Mouse (Mus musculus) forebrain, embryonic 11.5 days (tissue): ENCODE data around the gene Pla2g7. TPM values are rescaled to one million over a fixed set of nuclear protein-coding genes. Genes with fewer than 3 reads are reported as not detected.

Experiments used
- ATAC-seq: fragments of 200-750 bp; cut with Nextera tagmentation; replicated peaks from 2 replicates; pipeline ENCODE4 v1.8.0; 2017; ENCODE audit warnings: moderate TSS enrichment; ENCODE audit not compliant: low FRiP score
- DNase-seq: peaks from one replicate; pipeline ENCODE4 v3.0.0-alpha.2; 2017; ENCODE audit warnings: low spot score
- H3K27ac ChIP-seq: fragments of 300-500 bp; sonication (generic); 2 replicates; pipeline ENCODE4 v1.5.1; 2014; ENCODE audit warnings: low read depth, low read length
- H3K27me3 ChIP-seq: fragments of 300-500 bp; sonication (generic); 2 replicates; pipeline ENCODE4 v1.6.1; 2014; ENCODE audit warnings: mild to moderate bottlenecking, low read length, mixed read lengths; ENCODE audit not compliant: control insufficient read depth, insufficient read depth
- H3K36me3 ChIP-seq: fragments of 300-500 bp; sonication (generic); 2 replicates; pipeline ENCODE4 v1.6.1; 2014; ENCODE audit warnings: mild to moderate bottlenecking, low read length, moderate library complexity, mixed read lengths; ENCODE audit not compliant: control insufficient read depth, insufficient read depth
- H3K4me1 ChIP-seq: fragments of 300-500 bp; sonication (generic); replicated peaks from 2 replicates; pipeline ENCODE4 v1.6.1; 2014; ENCODE audit warnings: low read length, mixed read lengths; ENCODE audit not compliant: control insufficient read depth, insufficient read depth
- H3K4me2 ChIP-seq: fragments of 300-500 bp; sonication (generic); 2 replicates; pipeline ENCODE4 v1.6.1; 2014; ENCODE audit warnings: low read depth, mild to moderate bottlenecking, low read length, moderate library complexity, mixed read lengths; ENCODE audit not compliant: severe bottlenecking
- H3K4me3 ChIP-seq: fragments of 300-500 bp; sonication (generic); 2 replicates; pipeline ENCODE4 v1.5.1; 2014; ENCODE audit warnings: low read depth, low read length
- H3K9ac ChIP-seq: fragments of 300-500 bp; sonication (generic); 2 replicates; pipeline ENCODE4 v1.6.1; 2014; ENCODE audit warnings: low read length
- H3K9me3 ChIP-seq: fragments of 300-500 bp; sonication (generic); 2 replicates; pipeline ENCODE4 v1.6.1; 2016; ENCODE audit warnings: low read length, mixed read lengths; ENCODE audit not compliant: control insufficient read depth
- WGBS: fragments of 180-500 bp; shearing (Covaris S2); extraction: QIAGEN DNeasy Blood & Tissue Kit; methylation state at CpG from one replicate; pipeline ENCODE4 v1.1.7; 2014; 5-methylcytosine and 5-hydroxymethylcytosine counted together
- polyA plus RNA-seq: library from polyadenylated mRNA; unstranded; fragments of >200 nt; fragmentation: Nextera tagmentation; extraction: Ambion mirVana; gene quantifications from 2 replicates; pipeline ENCODE4 v1.2.1, GENCODE M21; 2014

The Pla2g7 gene
- polyA plus RNA-seq, 1 experiment from 2014 or later = 3.3 TPM

GRCm38 (mm10) chr17:43567593-43567991, 306 bp upstream of the Pla2g7 start:
- Histone ChIP-seq H3K4me1 (peaks cover 2% of the 10 kb centered on the region; the same call in 1 of the 2 replicates), H3K27me3 (no peaks in the 10 kb centered on the region), H3K9ac (peak overlapping the region; percentile 51), H3K4me3 (peak overlapping the region; percentile 44), H3K9me3 (no peaks in the 10 kb centered on the region), H3K27ac (no peak overlapping the region), H3K4me2 (peak overlapping the region; percentile 76), H3K36me3 (no peaks in the 10 kb centered on the region)
- peak; percentile 73 for ATAC-seq
- no peak for DNase-seq
- 6% methylated on average over 12 of the region's 12 CpGs for WGBS

- Histone ChIP-seq H3K4me2 (no peak overlapping the region), H3K4me3 (no peak overlapping the region), H3K27me3 (no peaks in the 10 kb centered on the region), H3K9ac (no peak overlapping the region), H3K36me3 (no peaks in the 10 kb centered on the region), H3K4me1 (peaks cover 2% of the 10 kb centered on the region; the same call in 1 of the 2 replicates), H3K9me3 (no peaks in the 10 kb centered on the region), H3K27ac (no peak overlapping the region)
- 65% methylated on average over 7 of the region's 7 CpGs for WGBS
- DNase-seq (no peak), ATAC-seq (no peak)
Measured at GRCm38 (mm10) chr17:43569287-43569686, 1.4 kb downstream of the Pla2g7 start.

- Histone ChIP-seq H3K4me1 (no peaks in the 10 kb centered on the region), H3K4me2 (no peak overlapping the region), H3K27me3 (no peaks in the 10 kb centered on the region), H3K4me3 (no peak overlapping the region), H3K27ac (no peak overlapping the region), H3K36me3 (no peaks in the 10 kb centered on the region), H3K9me3 (no peaks in the 10 kb centered on the region), H3K9ac (no peak overlapping the region)
- DNase-seq (peak; percentile 45), ATAC-seq (no peak)
- 19% methylated on average over 3 of the region's 3 CpGs for WGBS
Measured at GRCm38 (mm10) chr17:43573624-43574073, 5.8 kb downstream of the Pla2g7 start.

GRCm38 (mm10) chr17:43580456-43580855, 12.6 kb downstream of the Pla2g7 start:
- ATAC-seq (no peak), DNase-seq (peak; percentile 13)
- peak overlapping the region; percentile 16; the same call in 1 of the 2 replicates for H3K9ac ChIP-seq
- H3K27me3 ChIP-seq = no peaks in the 10 kb centered on the region
- no peaks in the 10 kb centered on the region for H3K36me3 ChIP-seq
- 32% methylated on average over 3 of the region's 3 CpGs for WGBS
- no peak overlapping the region for H3K27ac ChIP-seq
- peaks cover 6% of the 10 kb centered on the region; the same call in 1 of the 2 replicates for H3K4me1 ChIP-seq
- no peaks in the 10 kb centered on the region for H3K9me3 ChIP-seq
- H3K4me2 ChIP-seq = no peak overlapping the region; the same call in 1 of the 2 replicates
- H3K4me3 ChIP-seq = no peak overlapping the region

- Histone ChIP-seq H3K9me3 (no peaks in the 10 kb centered on the region), H3K4me1 (peaks cover 6% of the 10 kb centered on the region; the same call in 1 of the 2 replicates), H3K4me2 (peak overlapping the region; percentile 3; the same call in 1 of the 2 replicates), H3K27ac (no peak overlapping the region; the same call in 1 of the 2 replicates), H3K9ac (peak overlapping the region; percentile 16; the same call in 1 of the 2 replicates), H3K27me3 (no peaks in the 10 kb centered on the region), H3K4me3 (no peak overlapping the region), H3K36me3 (no peaks in the 10 kb centered on the region)
- 34% methylated on average over 8 of the region's 8 CpGs for WGBS
- peak; percentile 48 for DNase-seq
- 0 out of 2 replicates have a peak, but pooled peaks have one; percentile 42 for ATAC-seq
Measured at GRCm38 (mm10) chr17:43581012-43581467, 13.1 kb downstream of the Pla2g7 start.

- 88% methylated on average over 7 of the region's 7 CpGs for WGBS
- Histone ChIP-seq H3K27ac (no peak overlapping the region), H3K36me3 (no peaks in the 10 kb centered on the region), H3K9me3 (no peaks in the 10 kb centered on the region), H3K9ac (no peak overlapping the region), H3K4me2 (no peak overlapping the region), H3K4me3 (no peak overlapping the region), H3K27me3 (no peaks in the 10 kb centered on the region), H3K4me1 (peaks cover 6% of the 10 kb centered on the region; the same call in 1 of the 2 replicates)
- ATAC-seq (no peak), DNase-seq (no peak)
Measured at GRCm38 (mm10) chr17:43584771-43585170, 16.9 kb downstream of the Pla2g7 start.

- ATAC-seq = no peak
- no peak overlapping the region for H3K27ac ChIP-seq
- no peak overlapping the region for H3K4me2 ChIP-seq
- no peaks in the 10 kb centered on the region for H3K4me1 ChIP-seq
- no peaks in the 10 kb centered on the region for H3K27me3 ChIP-seq
- H3K9me3 ChIP-seq = no peaks in the 10 kb centered on the region
- no peak overlapping the region for H3K9ac ChIP-seq
- DNase-seq = no peak
- H3K36me3 ChIP-seq = no peaks in the 10 kb centered on the region
- no peak overlapping the region for H3K4me3 ChIP-seq
- WGBS = 84% methylated on average over 2 of the region's 2 CpGs
Measured at GRCm38 (mm10) chr17:43587278-43587677, 19.4 kb downstream of the Pla2g7 start.

GRCm38 (mm10) chr17:43589750-43590149, 21.9 kb downstream of the Pla2g7 start:
- Histone ChIP-seq H3K36me3 (no peaks in the 10 kb centered on the region), H3K4me2 (no peak overlapping the region), H3K27me3 (no peaks in the 10 kb centered on the region), H3K9ac (no peak overlapping the region), H3K4me3 (no peak overlapping the region), H3K9me3 (no peaks in the 10 kb centered on the region), H3K27ac (no peak overlapping the region), H3K4me1 (no peaks in the 10 kb centered on the region)
- no peak for ATAC-seq
- DNase-seq = no peak
- WGBS = 92% methylated on average over 6 of the region's 6 CpGs

GRCm38 (mm10) chr17:43590531-43590930, 22.6 kb downstream of the Pla2g7 start:
- Histone ChIP-seq H3K27me3 (no peaks in the 10 kb centered on the region), H3K9me3 (no peaks in the 10 kb centered on the region), H3K36me3 (no peaks in the 10 kb centered on the region), H3K4me2 (no peak overlapping the region), H3K4me3 (no peak overlapping the region), H3K4me1 (no peaks in the 10 kb centered on the region), H3K27ac (no peak overlapping the region), H3K9ac (no peak overlapping the region)
- WGBS = 87% methylated on average over 5 of the region's 5 CpGs
- ATAC-seq (no peak), DNase-seq (no peak)
